Mouse (Mus musculus): ENCODE data around the gene Prss38. TPM values are rescaled to one million over a fixed set of nuclear protein-coding genes. Genes with fewer than 3 reads are reported as not detected.

Prss38 gene
- total RNA-seq, 2 experiments from 2014 or later: not detected

- DNase-seq (ENCODE audit: low spot score): no peak
These were observed 50.7 kb downstream of the Prss38 start for GRCm38 (mm10) chr11:59324777-59325176.

GRCm38 (mm10) chr11:59322988-59323387, 52.5 kb downstream of the Prss38 start:
- DNase-seq (ENCODE audit: low spot score): no peak

Small RNA genes lying within 50 kb of the gene (microRNA-seq; reads per million reads assigned to microRNA genes)
- not detected for gene Gm24756

Other genes with a start within 250 kb of the Prss38 start
- 1,000 to 10,000 TPM; 1,684 to 1,873 TPM for gene Obscn, start 239.3 kb downstream of the Prss38 start, total RNA-seq (2021)
- gene Iba57, start 211.9 kb downstream of the Prss38 start, total RNA-seq (2021): 1 to 10 TPM; 6.9 to 7.2 TPM
- under 1 TPM; 0.23 to 0.33 TPM for gene Gjc2, start 192.4 kb downstream of the Prss38 start, total RNA-seq (2021)
- 10 to 100 TPM; 32.9 to 38.0 TPM for gene Guk1, start 183.4 kb downstream of the Prss38 start, total RNA-seq (2021)
- 10 to 100 TPM; 57.0 to 65.8 TPM for gene Mrpl55, start 173.2 kb downstream of the Prss38 start, total RNA-seq (2021)
- gene 2310033P09Rik, start 167.3 kb downstream of the Prss38 start, total RNA-seq (2021): 1 to 10 TPM; 2.3 to 2.6 TPM
- 100 to 1,000 TPM; 230 to 237 TPM for gene Arf1, start 147.4 kb downstream of the Prss38 start, total RNA-seq (2021)
- gene Wnt3a, start 84.9 kb downstream of the Prss38 start, total RNA-seq (2021): not detected
- 1 to 10 TPM; 7.9 to 9.9 TPM for gene Wnt9a, start 68.7 kb downstream of the Prss38 start, total RNA-seq (2021)
- gene Jmjd4, start 74.4 kb upstream of the Prss38 start, total RNA-seq (2021): 1 to 10 TPM; 9.0 to 9.8 TPM
- 10 to 100 TPM; 23.9 to 24.2 TPM for gene Snap47, start 75.5 kb upstream of the Prss38 start, total RNA-seq (2021)
- 1 to 10 TPM; 2.0 to 2.3 TPM for gene Zfp867, start 96.8 kb upstream of the Prss38 start, total RNA-seq (2021)
- 10 to 100 TPM; 14.3 to 15.6 TPM for gene Zkscan17, start 151.1 kb upstream of the Prss38 start, total RNA-seq (2021)
- gene Nlrp3, start 165.9 kb upstream of the Prss38 start, total RNA-seq (2021): under 1 TPM in 1 of 2 experiments, not detected in 1; 0.12 TPM
- gene Olfr222, start 200.6 kb upstream of the Prss38 start, total RNA-seq (2021): not detected
- gene Olfr223, start 217.6 kb upstream of the Prss38 start, total RNA-seq (2021): not detected

Measured in gastrocnemius, adult 18-20 months (tissue).